8 mouse cellular contexts compared by ENCODE assay signal in the genomic region with DNA sequence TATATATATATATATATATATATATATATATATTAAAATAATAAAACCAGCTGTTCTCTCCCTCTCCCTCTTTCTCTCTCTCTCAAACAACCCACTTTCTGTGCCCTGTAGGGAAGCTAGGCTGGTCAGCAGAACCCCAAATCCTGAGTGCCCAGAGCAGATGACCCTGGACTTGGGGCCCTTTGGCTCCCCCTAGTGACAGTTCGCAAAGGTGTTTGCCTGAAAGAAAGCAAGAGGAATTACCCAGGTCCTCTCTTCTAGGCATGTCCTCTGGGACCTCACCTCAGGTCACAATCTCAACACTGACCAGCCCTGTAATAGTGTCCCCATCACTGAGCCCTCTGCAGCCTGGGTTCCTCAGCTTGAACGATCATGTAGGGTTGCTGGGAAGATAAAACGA. TPM values are rescaled to one million over a fixed set of nuclear protein-coding genes. Genes with fewer than 3 reads are reported as not detected.
DNase-seq lines count a peak whose midpoint lies in the region; ATAC-seq lines count a peak whose summit lies in the region.

No protein-coding gene starts in this region.

- peaks cover 21% of the 10 kb centered on the region for H3K4me1 ChIP-seq in neural tube, embryonic 11.5 days (ENCODE audit: control insufficient read depth, insufficient read depth, low read length)

- WGBS in neural tube, embryonic 11.5 days, result 16% methylated on average over 3 of the region's 3 CpGs

- 0 out of 2 replicates have a peak, but pooled peaks cover 6% of the 10 kb centered on the region for H3K27me3 ChIP-seq in neural tube, embryonic 11.5 days (ENCODE audit: control insufficient read depth, insufficient read depth, low read length)

- no peak for ATAC-seq in neural tube, embryonic 11.5 days (ENCODE audit: insufficient read depth, low FRiP score, low TSS enrichment)

- no peak overlapping the region for H3K4me3 ChIP-seq in neural tube, embryonic 11.5 days (ENCODE audit: low read depth, low read length)

- H3K27ac ChIP-seq in neural tube, embryonic 11.5 days (ENCODE audit: low read depth, low read length), result no peak overlapping the region

- H3K9ac ChIP-seq in neural tube, embryonic 11.5 days (ENCODE audit: low read length), result no peak overlapping the region

- no peak overlapping the region for H3K4me2 ChIP-seq in neural tube, embryonic 11.5 days (ENCODE audit: low read depth)

- no peaks in the 10 kb centered on the region for H3K9me3 ChIP-seq in neural tube, embryonic 11.5 days (ENCODE audit: control insufficient read depth, low read length)

- H3K36me3 ChIP-seq in neural tube, embryonic 11.5 days (ENCODE audit: control insufficient read depth, insufficient read depth, low read length), result no peaks in the 10 kb centered on the region

- peak; percentile 53 to 81 for DNase-seq in heart, adult 18-20 months
- DNase-seq in heart, adult 11 months, result no peak
- peak; percentile 15 to 40 for DNase-seq in urinary bladder, adult 18-20 months (ENCODE audit: low spot score in 2 of 2)
- DNase-seq in urinary bladder, postnatal 10 days (ENCODE audit: low spot score), result no peak
- DNase-seq in embryo, embryonic 10.5 days (ENCODE audit: low spot score), result peak; percentile 87
- peak; percentile 71 for DNase-seq in kidney, postnatal 14 days
- peak; percentile 76 for DNase-seq in neural tube, embryonic 11.5 days (ENCODE audit: low spot score)
- DNase-seq in urinary bladder, postnatal 36 days (ENCODE audit: low spot score in 2 of 2), result peak; percentile 48 to 59

RNA-seq across cellular contexts. Expression of gene Scube1, which starts 2.8 kb away (rescaled TPM):
- under 1 TPM; 0.62 to 0.72 TPM for total RNA-seq in heart, adult 18-20 months (2021)
- polyA plus RNA-seq in neural tube, embryonic 11.5 days (2014; fragmentation: Nextera tagmentation; extraction: Ambion mirVana), result 32.1 and 32.9 TPM in 2 replicates

RNA-seq across cellular contexts. Expression of gene Mpped1, which starts 51.6 kb away (rescaled TPM):
- not detected for total RNA-seq in heart, adult 18-20 months (2021)
- polyA plus RNA-seq in neural tube, embryonic 11.5 days (2014; fragmentation: Nextera tagmentation; extraction: Ambion mirVana), result 5.1 and 5.3 TPM in 2 replicates

Comparison
In these comparisons a context has a peak if more than half of its experiments do, and no peak if none do; other contexts are left out.
1. DNase-seq: peak in heart, adult 18-20 months (2 of 2), urinary bladder, adult 18-20 months (2 of 2), embryo, embryonic 10.5 days (single experiment), kidney, postnatal 14 days (single experiment), neural tube, embryonic 11.5 days (single experiment) and urinary bladder, postnatal 36 days (2 of 2); none in heart, adult 11 months (single experiment) and urinary bladder, postnatal 10 days (single experiment).